Mouse (Mus musculus) layer of hippocampus, postnatal 36 days (tissue): ENCODE results near the gene Sae1. TPM values are rescaled to one million over a fixed set of nuclear protein-coding genes. Genes with fewer than 3 reads are reported as not detected.

Source experiments
- DNase-seq, 2 experiments: peaks; one replicate each; pipeline ENCODE4 v3.0.0; 2022
- total RNA-seq, 2 experiments: library from RNA; stranded (reverse); gene quantifications; 2 replicates each; pipeline ENCODE4 v1.2.3; 2021

Sae1 gene
- total RNA-seq, 2 experiments from 2014 or later: 88.7 to 97.5 TPM

- peak in 1 of 2 experiments; percentile 57 for DNase-seq
Observed at GRCm38 (mm10) chr7:16273766-16274140, 113.9 kb downstream of the Sae1 start.

- DNase-seq: peak; percentile 76 to 78
Observed at GRCm38 (mm10) chr7:16273081-16273765, 114.4 kb downstream of the Sae1 start, which contains the start of gene Inafm1. Gene Inafm1, minus strand, starts transcription at chr7:16273617.

DNA sequence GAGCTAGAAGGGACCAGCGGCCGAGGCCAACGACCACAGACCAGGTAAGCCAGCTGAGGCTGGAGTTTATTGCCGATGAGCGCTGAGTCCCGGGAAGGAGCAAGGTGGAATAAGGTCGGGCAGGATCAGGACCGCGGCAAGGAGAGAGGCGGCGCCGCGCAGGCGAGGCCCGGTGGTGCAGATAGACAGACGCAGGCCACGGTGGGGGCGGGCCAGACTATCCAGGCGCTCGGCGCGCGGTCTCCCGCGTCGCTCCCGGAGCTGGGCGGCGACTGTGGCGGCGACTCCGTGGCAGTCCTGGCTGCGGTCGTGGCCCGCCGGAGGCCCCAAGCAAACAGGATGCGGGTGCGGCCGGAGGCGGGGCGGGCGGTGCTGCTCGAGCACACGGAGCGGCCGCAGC, 114.9 kb downstream of the Sae1 start:
- DNase-seq: peak; percentile 52 to 59

- no peak for DNase-seq
Observed at GRCm38 (mm10) chr7:16271139-16271538, 116.5 kb downstream of the Sae1 start.

Other genes with a start within 250 kb of the Sae1 start
- gene Meis3, start 212.7 kb downstream of the Sae1 start, total RNA-seq: 10 to 100 TPM; 36.1 to 44.0 TPM
- 10 to 100 TPM; 10.1 to 12.2 TPM for gene Dhx34, start 165.8 kb downstream of the Sae1 start, total RNA-seq
- under 1 TPM; 0.35 to 0.60 TPM for gene C5ar2, start 143.7 kb downstream of the Sae1 start, total RNA-seq
- gene C5ar1, start 128.3 kb downstream of the Sae1 start, total RNA-seq: 1 to 10 TPM in 1 of 2 experiments, under 1 TPM in 1; 0.62 to 1.9 TPM
- gene Inafm1, start 114.2 kb downstream of the Sae1 start, total RNA-seq: 10 to 100 TPM; 31.2 to 33.0 TPM
- 10 to 100 TPM; 69.0 to 77.7 TPM for gene Ccdc9, start 101.0 kb downstream of the Sae1 start, total RNA-seq
- gene Bbc3, start 79.4 kb downstream of the Sae1 start, total RNA-seq: 10 to 100 TPM; 11.3 to 13.0 TPM
- gene Zc3h4, start 13.1 kb upstream of the Sae1 start, total RNA-seq: 10 to 100 TPM; 54.7 to 60.4 TPM
- gene Tmem160, start 65.0 kb upstream of the Sae1 start, total RNA-seq: 10 to 100 TPM; 61.4 to 77.2 TPM
- gene Npas1, start 89.9 kb upstream of the Sae1 start, total RNA-seq: 10 to 100 TPM; 17.9 to 20.2 TPM
- 100 to 1,000 TPM; 129 to 133 TPM for gene Arhgap35, start 227.2 kb upstream of the Sae1 start, total RNA-seq